Mouse (Mus musculus) brown adipose tissue, adult 24 weeks (tissue): ENCODE measurements around the gene Tnfsf13. TPM values are rescaled to one million over a fixed set of nuclear protein-coding genes. Genes with fewer than 3 reads are reported as not detected.
A peak's percentile ranks its signal among the peaks of the same experiment; 100 is the strongest.

Experiments
- H3K27ac ChIP-seq: fragments of 200-500 bp; replicated peaks from 2 replicates; pipeline ENCODE4 v1.5.1; 2012; ENCODE audit warnings: low read depth, mild to moderate bottlenecking, low read length
- H3K4me1 ChIP-seq: fragments of 200-500 bp; 2 replicates; pipeline ENCODE4 v1.6.1; 2012; ENCODE audit warnings: low read length, mixed read lengths; ENCODE audit not compliant: control insufficient read depth, insufficient read depth, insufficient read length
- H3K4me3 ChIP-seq: fragments of 200-500 bp; 2 replicates; pipeline ENCODE4 v1.5.1; 2012; ENCODE audit warnings: low read depth, mild to moderate bottlenecking, low read length, moderate library complexity; ENCODE audit not compliant: insufficient read depth
- polyA plus RNA-seq: library from polyadenylated mRNA; stranded (reverse); fragments of >200 nt; gene quantifications from 2 replicates; pipeline ENCODE4 v1.2.4, GENCODE M21; 2012; ENCODE audit not compliant: missing spikeins, insufficient read depth, insufficient read length

Gene Tnfsf13
- polyA plus RNA-seq, 1 experiment, result 4.9 TPM

- no peak overlapping the region for H3K4me3 ChIP-seq
- H3K4me1 ChIP-seq, result no peaks in the 10 kb centered on the region; the same call in 1 of the 2 replicates
- no peak overlapping the region for H3K27ac ChIP-seq
These were observed 6.4 kb downstream of the Tnfsf13 start for GRCm38 (mm10) chr11:69679144-69679543.

GRCm38 (mm10) chr11:69672211-69672706, 13.3 kb downstream of the Tnfsf13 start, which contains the start of gene Eif4a1:
Gene Eif4a1, minus strand, starts transcription at chr11:69672423.
- Histone ChIP-seq H3K4me3 (peak within 1 kb of the TSS; percentile 95), H3K4me1 (no peaks in the 10 kb centered on the region), H3K27ac (peak within 1 kb of the TSS; percentile 94)

GRCm38 (mm10) chr11:69671726-69672124, 13.9 kb downstream of the Tnfsf13 start:
- Histone ChIP-seq H3K27ac (peak overlapping the region; percentile 94), H3K4me1 (no peaks in the 10 kb centered on the region), H3K4me3 (peak overlapping the region; percentile 95)

- H3K4me3 ChIP-seq, result peak overlapping the region; percentile 95
- H3K4me1 ChIP-seq, result no peaks in the 10 kb centered on the region
- peak overlapping the region; percentile 94 for H3K27ac ChIP-seq
These were observed 14.5 kb downstream of the Tnfsf13 start for GRCm38 (mm10) chr11:69670786-69671725.

- Histone ChIP-seq H3K4me3 (no peak overlapping the region), H3K27ac (no peak overlapping the region), H3K4me1 (peaks cover 10% of the 10 kb centered on the region)
These were observed 18.9 kb downstream of the Tnfsf13 start for GRCm38 (mm10) chr11:69666665-69667005.

- Histone ChIP-seq H3K27ac (peak within 1 kb of the TSS; percentile 85), H3K4me3 (peak within 1 kb of the TSS; percentile 38), H3K4me1 (peaks cover 10% of the 10 kb centered on the region)
These were observed 19.5 kb downstream of the Tnfsf13 start, which contains the start of gene Cd68 for GRCm38 (mm10) chr11:69665961-69666664. Gene Cd68, minus strand, starts transcription at chr11:69666153.

- peak overlapping the region; percentile 85 for H3K27ac ChIP-seq
- H3K4me3 ChIP-seq, result peak overlapping the region; percentile 38
- peaks cover 10% of the 10 kb centered on the region for H3K4me1 ChIP-seq
These were observed 20.1 kb downstream of the Tnfsf13 start for GRCm38 (mm10) chr11:69665457-69665960.

- H3K4me3 ChIP-seq, result peak overlapping the region; percentile 38
- H3K27ac ChIP-seq, result peak overlapping the region; percentile 85
These were observed 20.7 kb downstream of the Tnfsf13 start for GRCm38 (mm10) chr11:69664841-69665240.

GRCm38 (mm10) chr11:69663795-69664194, 21.8 kb downstream of the Tnfsf13 start:
- peaks cover 10% of the 10 kb centered on the region for H3K4me1 ChIP-seq
- H3K4me3 ChIP-seq, result no peak overlapping the region
- peak overlapping the region; percentile 85 for H3K27ac ChIP-seq

More at GRCm38 (mm10) chr11:69664841-69665240, 20.7 kb downstream of the Tnfsf13 start:
- H3K4me1 ChIP-seq, result peaks cover 10% of the 10 kb centered on the region

- Histone ChIP-seq H3K4me3 (peak overlapping the region; percentile 45), H3K27ac (peak overlapping the region; percentile 85)
These were observed 22.5 kb downstream of the Tnfsf13 start for GRCm38 (mm10) chr11:69662967-69663671.

GRCm38 (mm10) chr11:69662213-69662966, 23.2 kb downstream of the Tnfsf13 start, which contains the start of gene Mpdu1:
Gene Mpdu1, minus strand, starts transcription at chr11:69662642.
- H3K27ac ChIP-seq, result peak within 1 kb of the TSS; percentile 98
- peak within 1 kb of the TSS; percentile 73 for H3K4me3 ChIP-seq
- H3K4me1 ChIP-seq, result peaks cover 10% of the 10 kb centered on the region

More at GRCm38 (mm10) chr11:69662967-69663671, 22.5 kb downstream of the Tnfsf13 start:
- H3K4me1 ChIP-seq, result peaks cover 10% of the 10 kb centered on the region

- H3K27ac ChIP-seq, result peak overlapping the region; percentile 98
These were observed 24.2 kb downstream of the Tnfsf13 start for GRCm38 (mm10) chr11:69661221-69661881.

GRCm38 (mm10) chr11:69657462-69657881, 28.1 kb downstream of the Tnfsf13 start:
- Histone ChIP-seq H3K27ac (no peak overlapping the region), H3K4me3 (no peak overlapping the region), H3K4me1 (no peaks in the 10 kb centered on the region; the same call in 1 of the 2 replicates)

More at GRCm38 (mm10) chr11:69661221-69661881, 24.2 kb downstream of the Tnfsf13 start:
- peak overlapping the region; percentile 73 for H3K4me3 ChIP-seq
- peaks cover 10% of the 10 kb centered on the region for H3K4me1 ChIP-seq
